Mouse (Mus musculus): Measurements from ENCODE around the gene Tnnc1. TPM values are rescaled to one million over a fixed set of nuclear protein-coding genes. Genes with fewer than 3 reads are reported as not detected.

The Tnnc1 gene
- polyA plus RNA-seq, 1 experiment: 0.34 TPM

- WGBS: 69% methylated on average over 4 of the region's 4 CpGs
- H3K4me3 ChIP-seq (ENCODE audit: low read depth, low read length): no peak overlapping the region
- H3K27ac ChIP-seq (ENCODE audit: insufficient read depth, low read depth, low read length): no peak overlapping the region
- no peak for TF ChIP-seq CTCF (IDR thresholded peaks at IDR 0.05; ENCODE audit: extremely low read depth, insufficient read length, insufficient replicate concordance, low read depth, low read length)
- no peak for TF ChIP-seq POLR2A (IDR thresholded peaks at IDR 0.05; ENCODE audit: low read depth, low read length)
- no peaks in the 10 kb centered on the region for H3K36me3 ChIP-seq (ENCODE audit: control insufficient read depth, insufficient read depth, low read length)
- peaks cover 2% of the 10 kb centered on the region; the same call in 1 of the 2 replicates for H3K27me3 ChIP-seq (ENCODE audit: control insufficient read depth, insufficient read depth, low read length)
- no peaks in the 10 kb centered on the region; the same call in 1 of the 2 replicates for H3K4me1 ChIP-seq (ENCODE audit: control insufficient read depth, insufficient read depth, insufficient read length, low read length)
Measured at GRCm38 (mm10) chr14:31226978-31227377, 18.9 kb downstream of the Tnnc1 start.

- no peak for TF ChIP-seq CTCF (IDR thresholded peaks at IDR 0.05; ENCODE audit: extremely low read depth, insufficient read length, insufficient replicate concordance, low read depth, low read length)
- TF ChIP-seq POLR2A (IDR thresholded peaks at IDR 0.05; ENCODE audit: low read depth, low read length): no peak; the same call in 1 of the 2 replicates
- no peak overlapping the region for H3K4me3 ChIP-seq (ENCODE audit: low read depth, low read length)
- H3K36me3 ChIP-seq (ENCODE audit: control insufficient read depth, insufficient read depth, low read length): no peaks in the 10 kb centered on the region
- H3K27ac ChIP-seq (ENCODE audit: insufficient read depth, low read depth, low read length): no peak overlapping the region
- no peaks in the 10 kb centered on the region; the same call in none of the 2 replicates for H3K4me1 ChIP-seq (ENCODE audit: control insufficient read depth, insufficient read depth, insufficient read length, low read length)
- 60% methylated on average over 6 of the region's 6 CpGs for WGBS
- H3K27me3 ChIP-seq (ENCODE audit: control insufficient read depth, insufficient read depth, low read length): peaks cover 2% of the 10 kb centered on the region; the same call in 1 of the 2 replicates
Measured at GRCm38 (mm10) chr14:31228234-31228633, 20.1 kb downstream of the Tnnc1 start.

- WGBS: 59% methylated on average over 8 of the region's 8 CpGs
Measured at GRCm38 (mm10) chr14:31230442-31230841, 22.3 kb downstream of the Tnnc1 start.

GRCm38 (mm10) chr14:31232404-31233069, 24.4 kb downstream of the Tnnc1 start:
- no peak for TF ChIP-seq CTCF (IDR thresholded peaks at IDR 0.05; ENCODE audit: extremely low read depth, insufficient read length, insufficient replicate concordance, low read depth, low read length)
- TF ChIP-seq POLR2A (IDR thresholded peaks at IDR 0.05; ENCODE audit: low read depth, low read length): no peak
- 75% methylated on average over 13 of the region's 13 CpGs for WGBS
- Histone ChIP-seq H3K4me3 (ENCODE audit: low read depth, low read length) (no peak overlapping the region), H3K27me3 (ENCODE audit: control insufficient read depth, insufficient read depth, low read length) (peaks cover 2% of the 10 kb centered on the region; the same call in 1 of the 2 replicates), H3K27ac (ENCODE audit: insufficient read depth, low read depth, low read length) (no peak overlapping the region; the same call in 1 of the 2 replicates), H3K36me3 (ENCODE audit: control insufficient read depth, insufficient read depth, low read length) (no peaks in the 10 kb centered on the region), H3K4me1 (ENCODE audit: control insufficient read depth, insufficient read depth, insufficient read length, low read length) (no peaks in the 10 kb centered on the region; the same call in none of the 2 replicates)

More at GRCm38 (mm10) chr14:31230442-31230841, 22.3 kb downstream of the Tnnc1 start:
- Histone ChIP-seq H3K27ac (ENCODE audit: insufficient read depth, low read depth, low read length) (no peak overlapping the region), H3K27me3 (ENCODE audit: control insufficient read depth, insufficient read depth, low read length) (peaks cover 2% of the 10 kb centered on the region; the same call in 1 of the 2 replicates), H3K4me3 (ENCODE audit: low read depth, low read length) (no peak overlapping the region), H3K4me1 (ENCODE audit: control insufficient read depth, insufficient read depth, insufficient read length, low read length) (no peaks in the 10 kb centered on the region; the same call in none of the 2 replicates), H3K36me3 (ENCODE audit: control insufficient read depth, insufficient read depth, low read length) (no peaks in the 10 kb centered on the region)
- TF ChIP-seq CTCF (IDR thresholded peaks at IDR 0.05; ENCODE audit: extremely low read depth, insufficient read length, insufficient replicate concordance, low read depth, low read length): no peak
- TF ChIP-seq POLR2A (IDR thresholded peaks at IDR 0.05; ENCODE audit: low read depth, low read length): no peak

GRCm38 (mm10) chr14:31233070-31233995, 25.2 kb downstream of the Tnnc1 start:
- Histone ChIP-seq H3K4me1 (ENCODE audit: control insufficient read depth, insufficient read depth, insufficient read length, low read length) (no peaks in the 10 kb centered on the region; the same call in none of the 2 replicates), H3K4me3 (ENCODE audit: low read depth, low read length) (no peak overlapping the region), H3K36me3 (ENCODE audit: control insufficient read depth, insufficient read depth, low read length) (no peaks in the 10 kb centered on the region), H3K27ac (ENCODE audit: insufficient read depth, low read depth, low read length) (peak overlapping the region; percentile 25; the same call in 1 of the 2 replicates), H3K27me3 (ENCODE audit: control insufficient read depth, insufficient read depth, low read length) (peaks cover 2% of the 10 kb centered on the region; the same call in 1 of the 2 replicates)
- WGBS: 71% methylated on average over 14 of the region's 14 CpGs
- TF ChIP-seq POLR2A (IDR thresholded peaks at IDR 0.05; ENCODE audit: low read depth, low read length) (no peak), CTCF (IDR thresholded peaks at IDR 0.05; ENCODE audit: extremely low read depth, insufficient read length, insufficient replicate concordance, low read depth, low read length) (no peak)

GRCm38 (mm10) chr14:31233996-31234591, 26.0 kb downstream of the Tnnc1 start:
- Histone ChIP-seq H3K36me3 (ENCODE audit: control insufficient read depth, insufficient read depth, low read length) (peaks cover 2% of the 10 kb centered on the region; the same call in 1 of the 2 replicates), H3K4me3 (ENCODE audit: low read depth, low read length) (no peak overlapping the region), H3K27me3 (ENCODE audit: control insufficient read depth, insufficient read depth, low read length) (peaks cover 2% of the 10 kb centered on the region; the same call in 1 of the 2 replicates), H3K4me1 (ENCODE audit: control insufficient read depth, insufficient read depth, insufficient read length, low read length) (no peaks in the 10 kb centered on the region; the same call in none of the 2 replicates), H3K27ac (ENCODE audit: insufficient read depth, low read depth, low read length) (no peak overlapping the region)
- 19% methylated on average over 11 of the region's 11 CpGs for WGBS
- TF ChIP-seq CTCF (IDR thresholded peaks at IDR 0.05; ENCODE audit: extremely low read depth, insufficient read length, insufficient replicate concordance, low read depth, low read length): peak; percentile 44; the same call in 1 of the 2 replicates
- TF ChIP-seq POLR2A (IDR thresholded peaks at IDR 0.05; ENCODE audit: low read depth, low read length): no peak
